Mouse (Mus musculus): Measurements from ENCODE around the gene Mylk3.

Gene Mylk3

DNA sequence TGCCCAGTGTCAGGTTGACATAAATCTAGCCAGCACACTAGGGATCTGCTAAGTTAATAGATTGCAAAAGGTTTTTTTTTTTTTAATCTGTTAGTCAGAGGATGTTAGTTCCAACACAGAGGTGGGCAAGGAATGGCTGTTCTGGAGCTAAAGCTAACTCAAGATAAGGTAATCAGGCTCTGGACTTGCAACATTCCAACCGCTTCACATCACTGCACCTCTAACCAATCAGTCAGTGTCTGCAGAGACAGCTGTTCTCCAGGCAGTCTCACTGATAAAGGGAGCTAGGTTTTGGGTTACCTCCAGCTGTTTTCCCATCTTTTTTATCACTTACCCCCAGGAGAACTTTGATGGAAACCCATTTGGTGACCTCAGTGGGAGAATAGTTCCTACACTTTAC lies 5.3 kb upstream of the Mylk3 start:
- no peak for ATAC-seq (ENCODE audit: insufficient number of reproducible peaks, low FRiP score, low TSS enrichment)

DNA sequence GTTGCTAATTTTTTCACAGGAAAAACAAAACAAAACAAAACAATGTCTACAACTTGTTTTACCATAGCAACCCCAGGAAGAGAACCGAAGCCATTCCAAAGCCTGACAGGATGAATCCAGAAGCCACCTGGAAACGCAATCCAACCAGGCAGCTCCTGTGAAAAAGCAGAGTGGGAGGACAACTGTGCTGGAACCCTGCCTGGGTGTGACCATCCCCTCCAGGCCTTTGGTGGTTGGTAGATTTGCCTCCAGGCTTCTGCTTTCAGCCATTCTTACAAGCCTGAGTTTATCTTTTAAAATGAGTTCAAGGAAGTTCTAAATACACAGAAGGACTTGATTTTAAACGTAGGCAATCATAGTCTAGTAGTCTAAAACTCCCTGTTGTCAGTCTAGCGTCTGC lies 4.2 kb downstream of the Mylk3 start:
- ATAC-seq (ENCODE audit: insufficient number of reproducible peaks, low FRiP score, low TSS enrichment) = no peak

GRCm38 (mm10) chr8:85380824-85381209 lies 5.3 kb downstream of the Mylk3 start:
- ATAC-seq (ENCODE audit: insufficient number of reproducible peaks, low FRiP score, low TSS enrichment) = no peak

- ATAC-seq (ENCODE audit: insufficient number of reproducible peaks, low FRiP score, low TSS enrichment) = no peak
Observed at GRCm38 (mm10) chr8:85380123-85380823, 5.9 kb downstream of the Mylk3 start.

GRCm38 (mm10) chr8:85379142-85379781 lies 6.9 kb downstream of the Mylk3 start:
- no peak for ATAC-seq (ENCODE audit: insufficient number of reproducible peaks, low FRiP score, low TSS enrichment)

DNA sequence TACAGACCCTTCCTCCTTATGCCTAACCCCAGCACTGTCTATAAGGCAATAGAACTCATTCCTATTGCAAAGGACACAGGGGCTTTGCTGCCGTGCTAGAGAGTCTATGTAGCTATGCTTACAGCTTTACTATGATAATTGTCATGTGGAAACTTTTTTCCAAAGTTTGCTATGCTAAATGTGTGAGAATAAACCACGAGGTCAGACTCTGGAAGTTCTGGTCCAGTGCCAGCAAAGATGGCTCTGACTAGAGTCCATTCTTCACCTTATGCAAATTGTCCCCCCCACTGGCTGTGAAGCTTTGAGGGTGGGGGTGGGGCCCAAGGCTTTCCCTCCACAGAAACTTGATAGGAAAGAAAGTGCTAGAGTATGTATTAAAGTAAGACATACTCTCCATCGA lies 9.6 kb downstream of the Mylk3 start:
- no peak for ATAC-seq (ENCODE audit: insufficient number of reproducible peaks, low FRiP score, low TSS enrichment)

GRCm38 (mm10) chr8:85374286-85374685 lies 11.9 kb downstream of the Mylk3 start:
- ATAC-seq (ENCODE audit: insufficient number of reproducible peaks, low FRiP score, low TSS enrichment) = no peak

- ATAC-seq (ENCODE audit: insufficient number of reproducible peaks, low FRiP score, low TSS enrichment) = no peak
Observed at GRCm38 (mm10) chr8:85373435-85374039, 12.6 kb downstream of the Mylk3 start.

- no peak for ATAC-seq (ENCODE audit: insufficient number of reproducible peaks, low FRiP score, low TSS enrichment)
Observed at GRCm38 (mm10) chr8:85372465-85372839, 13.7 kb downstream of the Mylk3 start.

GRCm38 (mm10) chr8:85371736-85372464 lies 14.2 kb downstream of the Mylk3 start:
- no peak for ATAC-seq (ENCODE audit: insufficient number of reproducible peaks, low FRiP score, low TSS enrichment)

DNA sequence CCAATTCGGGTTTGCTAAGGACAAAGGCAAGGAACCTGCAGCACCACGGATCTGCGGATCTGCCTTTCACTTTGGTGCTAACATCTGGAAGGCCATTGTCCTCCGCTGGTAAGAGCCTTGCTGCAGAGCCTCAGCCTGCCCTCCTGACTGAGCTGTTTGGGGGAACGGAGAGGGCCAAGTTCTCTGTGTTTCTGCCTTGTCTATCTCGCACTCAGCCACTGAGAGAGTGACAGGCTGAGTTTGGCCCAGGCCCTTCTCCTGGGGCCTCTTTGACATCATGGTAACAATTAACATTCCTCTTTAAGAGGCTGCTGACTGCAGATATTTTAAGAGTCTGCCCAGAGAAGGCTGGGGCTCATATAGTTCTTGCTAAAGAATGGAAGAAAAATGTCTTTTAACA lies 21.0 kb downstream of the Mylk3 start:
- no peak for ATAC-seq (ENCODE audit: insufficient number of reproducible peaks, low FRiP score, low TSS enrichment)

DNA sequence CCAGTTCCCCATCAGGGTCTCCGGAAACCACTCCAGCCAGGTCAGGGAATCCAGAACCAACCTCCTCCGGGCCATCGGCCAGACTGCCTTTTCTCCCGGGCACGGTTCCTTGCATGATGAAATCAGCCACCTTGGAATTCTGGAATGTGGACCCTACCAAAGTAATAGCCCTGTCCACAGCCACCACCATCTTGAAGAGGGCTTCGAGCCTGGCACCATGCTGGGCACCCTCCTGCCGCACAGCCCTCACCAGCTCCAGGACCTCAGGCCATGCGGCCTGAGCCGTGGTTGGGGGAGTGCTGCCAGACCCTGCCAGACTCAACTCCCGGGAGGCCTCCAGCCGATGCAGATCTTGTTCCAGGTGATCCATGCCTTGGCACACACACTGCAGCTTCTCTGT lies 21.5 kb downstream of the Mylk3 start:
- no peak for ATAC-seq (ENCODE audit: insufficient number of reproducible peaks, low FRiP score, low TSS enrichment)

DNA sequence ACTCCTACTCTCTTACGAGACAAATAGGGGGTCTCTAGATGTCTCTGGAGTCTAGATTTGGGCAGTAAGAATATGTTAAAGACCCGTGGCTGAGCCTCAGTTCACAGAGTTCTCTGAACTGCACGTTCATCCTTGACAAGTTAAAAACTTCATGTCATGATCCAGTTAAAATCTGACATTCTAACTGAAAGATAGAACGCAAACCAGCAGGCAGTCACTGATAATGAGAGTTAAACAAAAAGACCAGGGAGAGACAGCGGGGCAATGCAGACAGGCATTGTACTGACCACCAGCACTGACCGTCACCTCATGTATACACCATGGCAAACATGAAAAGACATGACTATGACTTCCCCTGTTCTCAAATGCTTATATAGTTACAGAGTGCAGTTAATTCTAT lies 22.7 kb downstream of the Mylk3 start:
- ATAC-seq (ENCODE audit: insufficient number of reproducible peaks, low FRiP score, low TSS enrichment) = no peak

- no peak for ATAC-seq (ENCODE audit: insufficient number of reproducible peaks, low FRiP score, low TSS enrichment)
Observed at GRCm38 (mm10) chr8:85362211-85362610, 23.9 kb downstream of the Mylk3 start.

DNA sequence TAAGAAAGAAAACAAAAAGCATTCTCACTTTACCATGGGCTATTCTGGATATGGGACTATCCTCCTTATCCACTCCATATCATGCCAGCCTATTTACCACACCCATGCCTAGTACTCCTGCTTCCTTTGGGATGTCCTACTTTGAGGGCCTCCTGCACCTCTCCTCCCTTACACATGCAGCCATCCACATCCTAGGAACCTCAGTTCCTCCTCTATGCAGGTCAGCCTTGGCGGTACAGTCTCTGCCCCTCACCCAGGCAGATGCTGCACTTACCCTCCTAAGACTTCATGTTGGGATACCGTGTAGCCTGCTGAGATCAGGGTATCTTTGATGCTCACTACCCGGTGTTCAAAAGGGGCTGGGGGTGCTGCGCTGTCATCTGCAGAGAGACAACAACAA lies 32.9 kb downstream of the Mylk3 start:
- ATAC-seq (ENCODE audit: insufficient number of reproducible peaks, low FRiP score, low TSS enrichment) = no peak

GRCm38 (mm10) chr8:85339871-85340573 lies 46.1 kb downstream of the Mylk3 start:
- no peak for ATAC-seq (ENCODE audit: insufficient number of reproducible peaks, low FRiP score, low TSS enrichment)

DNA sequence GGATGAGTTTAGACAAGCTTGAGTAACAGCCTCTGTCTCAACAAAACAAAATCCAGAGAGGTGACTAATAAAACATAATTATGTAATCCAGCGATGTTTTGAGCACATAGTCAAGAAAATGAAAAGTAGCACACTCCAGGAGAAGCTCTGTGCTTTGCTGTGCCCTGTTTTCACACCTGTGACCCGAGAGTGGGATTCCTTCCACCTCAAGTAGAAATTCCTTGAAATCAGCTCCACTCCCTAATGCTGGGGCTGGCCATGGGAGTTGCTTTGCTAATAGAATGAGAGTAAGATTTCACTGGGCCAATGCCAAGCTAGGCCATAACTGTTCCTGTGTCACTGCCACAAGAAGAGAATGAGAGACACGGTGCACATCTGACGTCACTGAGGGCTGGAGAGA lies 48.5 kb downstream of the Mylk3 start:
- ATAC-seq (ENCODE audit: insufficient number of reproducible peaks, low FRiP score, low TSS enrichment) = no peak

DNA sequence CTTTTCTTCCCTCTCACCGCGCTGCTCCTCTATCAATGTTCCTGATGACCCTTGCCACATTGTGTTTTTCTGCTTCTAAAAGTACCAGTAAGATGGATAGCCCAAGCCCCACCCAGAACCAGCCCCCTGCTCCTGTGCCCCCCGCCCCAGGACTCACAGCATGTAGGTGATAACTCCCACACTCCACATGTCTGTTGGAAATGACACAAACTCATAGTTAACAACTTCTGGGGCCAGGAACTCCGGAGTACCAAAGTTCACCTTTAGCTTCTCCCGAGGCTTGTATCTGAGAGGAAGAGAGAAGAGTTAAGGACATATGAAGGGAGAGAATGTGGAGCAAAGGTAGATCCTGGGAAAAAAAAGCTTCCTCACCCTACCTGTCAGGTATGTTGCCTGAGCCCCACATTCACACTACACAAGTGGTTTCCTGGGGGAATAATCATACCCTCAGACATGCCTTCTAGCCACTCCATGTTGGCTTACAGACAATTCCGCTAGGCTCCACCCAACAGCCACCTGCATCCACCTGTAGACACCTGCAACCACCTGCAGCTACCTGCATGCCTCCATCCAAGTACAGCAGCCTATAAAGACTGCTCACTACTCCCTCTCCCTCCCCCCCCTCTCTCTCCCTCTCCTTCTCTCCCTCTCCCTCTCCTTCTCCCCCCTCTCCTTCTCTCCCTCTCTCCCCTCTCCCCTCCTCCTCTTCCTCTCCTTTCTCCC lies 49.8 kb downstream of the Mylk3 start:
- ATAC-seq (ENCODE audit: insufficient number of reproducible peaks, low FRiP score, low TSS enrichment) = no peak

- ATAC-seq (ENCODE audit: insufficient number of reproducible peaks, low FRiP score, low TSS enrichment) = no peak
Observed at GRCm38 (mm10) chr8:85335105-85335504, 51.0 kb downstream of the Mylk3 start.

DNA sequence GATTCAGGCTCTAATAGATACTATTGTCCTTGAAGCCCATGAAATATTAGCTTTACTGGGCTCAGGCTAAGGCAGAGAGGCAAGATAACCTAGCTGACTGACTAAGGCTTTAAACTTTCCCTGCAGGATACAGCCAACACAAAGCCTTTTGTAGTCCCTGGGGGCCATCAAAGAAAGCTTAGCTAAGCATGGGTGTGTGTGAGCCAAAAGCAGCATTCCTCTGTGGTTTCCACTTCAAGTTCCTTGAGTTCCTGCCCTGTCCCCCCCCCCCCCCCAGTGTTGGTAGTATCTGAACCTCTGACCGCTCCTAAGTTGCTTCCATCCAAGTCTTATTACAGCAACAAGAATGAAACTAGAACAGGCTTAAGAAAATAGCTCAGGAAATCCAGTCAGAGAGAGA lies 56.6 kb downstream of the Mylk3 start:
- ATAC-seq (ENCODE audit: insufficient number of reproducible peaks, low FRiP score, low TSS enrichment) = no peak

Data from cerebellum, adult (tissue).